Mouse (Mus musculus) stomach, embryonic 14.5 days (tissue): ENCODE results near the gene Olfr1008. TPM values are rescaled to one million over a fixed set of nuclear protein-coding genes. Genes with fewer than 3 reads are reported as not detected.

Experiments
- polyA plus RNA-seq: library from polyadenylated mRNA; unstranded; fragments of >200 nt; fragmentation: Nextera tagmentation; extraction: Ambion mirVana; gene quantifications from 2 replicates; pipeline ENCODE4 v1.2.1, GENCODE M21; 2014

The Olfr1008 gene
- polyA plus RNA-seq, 1 experiment from 2014 or later: not detected

Other genes with a start within 250 kb of the Olfr1008 start
- gene Olfr995, start 245.8 kb upstream of the Olfr1008 start, polyA plus RNA-seq: not detected in 2 replicates
- gene 4833423E24Rik, start 170.4 kb upstream of the Olfr1008 start, polyA plus RNA-seq: 3.3 and 3.4 TPM in 2 replicates
- gene Olfr996, start 110.2 kb upstream of the Olfr1008 start, polyA plus RNA-seq: not detected in 2 replicates
- gene Olfr998, start 100.5 kb upstream of the Olfr1008 start, polyA plus RNA-seq: not detected in 2 replicates
- gene Olfr1000, start 77.5 kb upstream of the Olfr1008 start, polyA plus RNA-seq: not detected in 2 replicates
- not detected in 2 replicates for gene Olfr1002, start 38.7 kb upstream of the Olfr1008 start, polyA plus RNA-seq
- not detected in 2 replicates for gene Olfr154, start 25.0 kb upstream of the Olfr1008 start, polyA plus RNA-seq
- gene Olfr1006, start 10.7 kb upstream of the Olfr1008 start, polyA plus RNA-seq: not detected in 2 replicates
- gene Olfr1009, start 26.0 kb downstream of the Olfr1008 start, polyA plus RNA-seq: not detected in 2 replicates
- not detected in 2 replicates for gene Olfr1012, start 73.3 kb downstream of the Olfr1008 start, polyA plus RNA-seq
- not detected in 2 replicates for gene Olfr1013, start 77.7 kb downstream of the Olfr1008 start, polyA plus RNA-seq
- gene Olfr1014, start 83.3 kb downstream of the Olfr1008 start, polyA plus RNA-seq: not detected in 2 replicates
- gene Olfr1015, start 92.6 kb downstream of the Olfr1008 start, polyA plus RNA-seq: not detected in 2 replicates
- gene Olfr1016, start 113.1 kb downstream of the Olfr1008 start, polyA plus RNA-seq: not detected in 2 replicates
- not detected in 2 replicates for gene Olfr1018, start 129.0 kb downstream of the Olfr1008 start, polyA plus RNA-seq
- not detected in 2 replicates for gene Olfr1019, start 156.1 kb downstream of the Olfr1008 start, polyA plus RNA-seq
- gene Olfr1020, start 157.6 kb downstream of the Olfr1008 start, polyA plus RNA-seq: not detected in 2 replicates
- gene Olfr1022, start 179.2 kb downstream of the Olfr1008 start, polyA plus RNA-seq: not detected in 2 replicates
- gene Olfr1023, start 196.2 kb downstream of the Olfr1008 start, polyA plus RNA-seq: not detected in 2 replicates
- gene Olfr1024, start 215.6 kb downstream of the Olfr1008 start, polyA plus RNA-seq: not detected in 2 replicates
- gene Olfr1025-ps1, start 225.8 kb downstream of the Olfr1008 start, polyA plus RNA-seq: not detected in 2 replicates
- not detected in 2 replicates for gene Olfr1026, start 232.1 kb downstream of the Olfr1008 start, polyA plus RNA-seq